In the genomic region with DNA sequence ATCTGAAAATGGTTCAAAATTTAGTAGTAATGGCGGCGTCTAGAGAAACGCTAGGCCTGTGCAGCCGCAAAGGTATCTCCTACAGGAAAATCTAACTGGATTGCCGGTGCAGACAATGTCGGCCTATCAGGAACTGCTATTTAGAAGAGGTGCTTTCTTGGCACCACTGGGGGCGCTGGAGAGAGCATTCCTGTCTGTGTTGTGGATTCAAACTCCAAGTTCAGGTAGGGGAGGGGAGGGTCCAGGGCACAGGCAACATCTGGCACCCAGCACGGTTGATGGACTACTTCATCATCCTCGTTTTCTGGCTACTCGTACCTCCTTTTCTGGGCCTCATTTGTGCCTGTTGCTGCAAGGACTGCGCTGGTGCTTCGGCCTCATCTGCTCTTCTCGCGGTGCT, we compare ENCODE assay signal across 9 mouse cellular contexts. TPM values are rescaled to one million over a fixed set of nuclear protein-coding genes. Genes with fewer than 3 reads are reported as not detected.
A peak's percentile ranks its signal among the peaks of the same experiment; 100 is the strongest.
DNase-seq lines count a peak whose midpoint lies in the region; ATAC-seq and TF ChIP-seq lines count a peak whose summit lies in the region.
"Had no signal": no experiment of that assay in that cellular context is flagged by ENCODE, and none has a peak within 500 bp of the region (broad histone marks: within the 10 kb centered on the region; RNA-seq: fewer than 3 reads in every experiment).

No protein-coding gene starts in this region.

- no peak overlapping the region for H3K4me2 ChIP-seq in midbrain, embryonic 13.5 days (replicated peaks)
- H3K4me2 ChIP-seq: limb, embryonic 15.5 days had no signal

- H3K4me3 ChIP-seq in heart, adult 2 months = no peak overlapping the region
- no peak overlapping the region for H3K4me3 ChIP-seq in MEL (ENCODE audit: control insufficient read depth in 1 of 2, insufficient read depth in 1 of 2, low read depth in 2 of 2, low read length in 2 of 2)
- H3K4me3 ChIP-seq in midbrain, embryonic 13.5 days (replicated peaks) = no peak overlapping the region
- H3K4me3 ChIP-seq: limb, embryonic 15.5 days had no signal

- no peak overlapping the region for H3K9ac ChIP-seq in heart, adult 2 months (ENCODE audit: low read depth, low read length)
- no peak overlapping the region for H3K9ac ChIP-seq in MEL (ENCODE audit: control insufficient read depth, low read depth, low read length, poor library complexity, severe bottlenecking)
- H3K9ac ChIP-seq in midbrain, embryonic 13.5 days (replicated peaks) = no peak overlapping the region
- H3K9ac ChIP-seq: limb, embryonic 15.5 days had no signal

- no peak for TF ChIP-seq POLR2A in heart, adult 2 months (IDR thresholded peaks at IDR 0.05; ENCODE audit: insufficient read depth, low read depth, low read length)
- TF ChIP-seq POLR2A in MEL (IDR thresholded peaks at IDR 0.05; ENCODE audit: control insufficient read depth in 1 of 2, insufficient read depth in 1 of 2, low read depth in 1 of 2, low read length in 2 of 2, poor library complexity in 1 of 2) = no peak

- H3K79me2 ChIP-seq in heart, adult 2 months (replicated peaks; ENCODE audit: control insufficient read depth, insufficient read depth, low read length) = peaks cover 4% of the 10 kb centered on the region
- H3K79me2 ChIP-seq in MEL (ENCODE audit: control insufficient read depth, insufficient read depth, low read length, poor library complexity) = peaks cover 4% of the 10 kb centered on the region; the same call in 1 of the 2 replicates

- 87% methylated on average over 14 of the region's 14 CpGs for WGBS in heart, adult 2 months
- 90% methylated on average over 14 of the region's 14 CpGs for WGBS in midbrain, embryonic 13.5 days

- TF ChIP-seq RAD21 in MEL (IDR thresholded peaks at IDR 0.05; ENCODE audit: low read depth, low read length) = no peak

- no peaks in the 10 kb centered on the region for H3K9me3 ChIP-seq in MEL (replicated peaks; ENCODE audit: insufficient read depth, low read length)
- no peaks in the 10 kb centered on the region; the same call in 1 of the 2 replicates for H3K9me3 ChIP-seq in midbrain, embryonic 13.5 days
- H3K9me3 ChIP-seq: limb, embryonic 15.5 days had no signal

- H3K36me3 ChIP-seq in heart, adult 2 months (ENCODE audit: control insufficient read depth, insufficient read depth, low read length) = peaks cover 14% of the 10 kb centered on the region
- H3K36me3 ChIP-seq in MEL (ENCODE audit: control insufficient read depth in 1 of 2, insufficient read depth in 2 of 2, low read length in 2 of 2) = peaks cover 2 to 18% of the 10 kb centered on the region in 2 experiments; a peak in 3 of 4 replicates
- no peaks in the 10 kb centered on the region for H3K36me3 ChIP-seq in splenic B cell, adult 2 months (ENCODE audit: control insufficient read depth, insufficient read depth, low read length, poor library complexity, severe bottlenecking)
- peaks cover 9% of the 10 kb centered on the region; the same call in 1 of the 2 replicates for H3K36me3 ChIP-seq in midbrain, embryonic 13.5 days
- H3K36me3 ChIP-seq: limb, embryonic 15.5 days had no signal

- H3K27me3 ChIP-seq in heart, adult 2 months (ENCODE audit: control insufficient read depth, insufficient read depth, low read length) = no peaks in the 10 kb centered on the region
- no peaks in the 10 kb centered on the region for H3K27me3 ChIP-seq in MEL (ENCODE audit: control insufficient read depth in 1 of 2, insufficient read depth in 2 of 2, low read length in 2 of 2)
- no peaks in the 10 kb centered on the region for H3K27me3 ChIP-seq in splenic B cell, adult 2 months (ENCODE audit: control insufficient read depth, insufficient read depth, low read length, poor library complexity, severe bottlenecking)
- no peaks in the 10 kb centered on the region for H3K27me3 ChIP-seq in midbrain, embryonic 13.5 days
- H3K27me3 ChIP-seq: limb, embryonic 15.5 days had no signal

- H3K27ac ChIP-seq in heart, adult 2 months = no peak overlapping the region
- no peak overlapping the region for H3K27ac ChIP-seq in MEL (ENCODE audit: control insufficient read depth, low read depth, low read length)
- H3K27ac ChIP-seq in midbrain, embryonic 13.5 days = no peak overlapping the region
- H3K27ac ChIP-seq: limb, embryonic 15.5 days had no signal

- no peak for TF ChIP-seq EP300 in heart, adult 2 months (IDR thresholded peaks at IDR 0.05; ENCODE audit: insufficient read depth, low read depth, low read length)
- no peak for TF ChIP-seq EP300 in MEL (IDR thresholded peaks at IDR 0.05; ENCODE audit: low read depth in 1 of 2, low read length in 2 of 2)

- intact Hi-C loops in heart, adult 2 months (cut with DNase I) = no loop called here

- peaks cover 19% of the 10 kb centered on the region for H3K4me1 ChIP-seq in heart, adult 2 months (ENCODE audit: control insufficient read depth, insufficient read depth, low read length)
- peaks cover 2 to 5% of the 10 kb centered on the region in 2 experiments; a peak in 2 of 4 replicates for H3K4me1 ChIP-seq in MEL (ENCODE audit: control insufficient read depth in 1 of 2, insufficient read depth in 2 of 2, low read length in 2 of 2)
- H3K4me1 ChIP-seq in midbrain, embryonic 13.5 days (replicated peaks) = no peaks in the 10 kb centered on the region
- H3K4me1 ChIP-seq: limb, embryonic 15.5 days had no signal

- ATAC-seq in frontal cortex, adult (ENCODE audit: low TSS enrichment) = no peak
- ATAC-seq in midbrain, embryonic 13.5 days = no peak

- peak; percentile 57 for TF ChIP-seq CTCF in heart, adult 2 months (IDR thresholded peaks at IDR 0.05)
- peak; percentile 47 to 58 (median 54) for TF ChIP-seq CTCF in MEL (IDR thresholded peaks at IDR 0.05 in 2 of 3, conservative IDR thresholded peaks at IDR 0.05 in 1 of 3; ENCODE audit: control insufficient read depth in 1 of 3, insufficient read depth in 1 of 3, low read depth in 2 of 3, low read length in 3 of 3, poor library complexity in 1 of 3, severe bottlenecking in 1 of 3)

- DNase-seq in heart, adult 2 months = no peak
- no peak for DNase-seq in heart, adult 8-10 months (ENCODE audit: low spot score)
- DNase-seq in 3T3-L1 (ENCODE audit: low read depth, low spot score) (peak; percentile 36), MEL (ENCODE audit: low read depth, low spot score) (peak; percentile 64)
- peak; percentile 63 for DNase-seq in induced T-regulatory cell, adult 2 months (ENCODE audit: low read depth)
- peak; percentile 41 for DNase-seq in splenic B cell, adult 2 months (ENCODE audit: low read depth, low spot score)

TF ChIP-seq in MEL, 35 proteins besides CTCF, POLR2A, EP300 and RAD21:
- TF ChIP-seq MYC (IDR thresholded peaks at IDR 0.05; ENCODE audit: low read depth, low read length) (no peak), ZNF384 (IDR thresholded peaks at IDR 0.05; ENCODE audit: low read depth, low read length) (no peak), HCFC1 (IDR thresholded peaks at IDR 0.05; ENCODE audit: low read depth, low read length) (no peak), ZKSCAN1 (IDR thresholded peaks at IDR 0.05; ENCODE audit: low read depth, low read length) (no peak), POLR2AphosphoS2 (IDR thresholded peaks at IDR 0.05; ENCODE audit: low read length) (no peak), ETS1 (IDR thresholded peaks at IDR 0.05; ENCODE audit: low read depth, low read length) (no peak), TBP (IDR thresholded peaks at IDR 0.05; ENCODE audit: low read depth, low read length) (no peak), JUND (IDR thresholded peaks at IDR 0.05; ENCODE audit: low read depth, low read length) (no peak), POLR2AphosphoS5 (IDR thresholded peaks at IDR 0.05; ENCODE audit: borderline replicate concordance, low read depth, low read length) (no peak), CHD1 (IDR thresholded peaks at IDR 0.05; ENCODE audit: low read depth, low read length) (no peak), RCOR1 (IDR thresholded peaks at IDR 0.05; ENCODE audit: low read depth, low read length) (no peak), MYB (IDR thresholded peaks at IDR 0.05; ENCODE audit: low read depth, low read length) (no peak), UBTF (IDR thresholded peaks at IDR 0.05; ENCODE audit: borderline replicate concordance, insufficient read depth, low read depth, low read length) (no peak)

RNA-seq across cellular contexts. Expression of a gene that starts 44.1 kb away (rescaled TPM):
- total RNA-seq in heart, adult 2 months (2021) = 10 to 100 TPM; 31.6 to 32.5 TPM
- polyA plus RNA-seq in heart, adult 2 months (2012; rRNA removed) = 49.8 and 70.9 TPM in 2 replicates
- 10 to 100 TPM; 20.5 to 35.2 (median 28.1) TPM for total RNA-seq in heart, adult 8-10 months (2022)
- 0.10 and 0.15 TPM in 2 replicates for total RNA-seq in MEL (2012; rRNA removed)
- polyA plus RNA-seq in MEL (2012; ENCODE audit: insufficient read depth in 1 of 2, insufficient read length in 2 of 2, low read depth in 1 of 2, low replicate concordance in 2 of 2, missing spikeins in 1 of 2) = under 1 TPM in 1 of 2 experiments, not detected in 1; 0.88 TPM
- polyA plus RNA-seq in midbrain, embryonic 13.5 days (2015; fragmentation: Nextera tagmentation; extraction: Ambion mirVana) = 11.6 and 13.7 TPM in 2 replicates

RNA-seq across cellular contexts. Expression of a gene that starts 55.5 kb away (rescaled TPM):
- total RNA-seq in heart, adult 2 months (2021) = 10 to 100 TPM; 17.8 to 18.7 TPM
- polyA plus RNA-seq in heart, adult 2 months (2012; rRNA removed) = 5.0 and 11.8 TPM in 2 replicates
- 10 to 100 TPM; 14.8 to 18.9 (median 17.4) TPM for total RNA-seq in heart, adult 8-10 months (2022)
- 9.1 and 14.9 TPM in 2 replicates for total RNA-seq in MEL (2012; rRNA removed)
- 10 to 100 TPM; 36.8 to 41.1 TPM for polyA plus RNA-seq in MEL (2012; ENCODE audit: insufficient read depth in 1 of 2, insufficient read length in 2 of 2, low read depth in 1 of 2, low replicate concordance in 2 of 2, missing spikeins in 1 of 2)
- 26.2 and 28.5 TPM in 2 replicates for polyA plus RNA-seq in midbrain, embryonic 13.5 days (2015; fragmentation: Nextera tagmentation; extraction: Ambion mirVana)

Comparison
In these comparisons a context has a peak if more than half of its experiments do, and no peak if none do; other contexts are left out.
1. DNase-seq: peak in 3T3-L1 (single experiment), MEL (single experiment), induced T-regulatory cell, adult 2 months (single experiment) and splenic B cell, adult 2 months (single experiment); none in heart, adult 2 months (0 of 2) and heart, adult 8-10 months (single experiment).
2. RNA of a gene that starts 44.1 kb away (total RNA-seq): 31.6 to 32.5 TPM in heart, adult 2 months and 20.5 to 35.2 TPM in heart, adult 8-10 months; 0.10 to 0.15 TPM in MEL; every median in the first group is over 10 times any median in the second.